Mouse (Mus musculus) C2C12 (cell line): ENCODE data around the gene Col4a4.

Source experiments
- CEBPB ChIP-seq: IDR thresholded peaks from one replicate; pipeline ENCODE4 v1.6.1; 2011; ENCODE audit warnings: low read depth, mild to moderate bottlenecking, control low read depth, moderate library complexity
- CTCF ChIP-seq: IDR thresholded peaks from one replicate; pipeline ENCODE4 v1.5.1; 2011; ENCODE audit not compliant: control insufficient read depth, insufficient read depth, insufficient read length
- FOSL1 ChIP-seq: IDR thresholded peaks from one replicate; pipeline ENCODE4 v1.8.0; 2011; ENCODE audit warnings: mild to moderate bottlenecking, low read length; ENCODE audit not compliant: poor library complexity, insufficient read depth, severe bottlenecking
- MAX ChIP-seq: IDR thresholded peaks from one replicate; pipeline ENCODE4 v1.6.1; 2011; ENCODE audit warnings: mild to moderate bottlenecking, control low read depth
- MYOD1 ChIP-seq: IDR thresholded peaks from one replicate; pipeline ENCODE4 v1.6.1; 2011; ENCODE audit warnings: low read depth; ENCODE audit not compliant: control insufficient read depth, insufficient read length
- USF1 ChIP-seq: IDR thresholded peaks from one replicate; pipeline ENCODE4 v1.6.1; 2011; ENCODE audit warnings: low read depth, mild to moderate bottlenecking, control low read depth, moderate library complexity

GRCm38 (mm10) chr1:82624934-82625333 lies 38.3 kb upstream of the Col4a4 start:
- no peak for TF ChIP-seq CTCF
- no peak for TF ChIP-seq MYOD1
- TF ChIP-seq CEBPB, result no peak
- no peak for TF ChIP-seq USF1
- TF ChIP-seq MAX, result no peak
- TF ChIP-seq FOSL1, result no peak
